Mouse (Mus musculus) monocyte, adult 5-6 weeks (primary cell): ENCODE results near the gene Zmat1. TPM values are rescaled to one million over a fixed set of nuclear protein-coding genes. Genes with fewer than 3 reads are reported as not detected.
"Not testable (repeated sequence)": the region's sequence is repeated elsewhere in the genome, so short reads cannot be mapped to it uniquely, and the experiment has no call there.

Experiments used
- ATAC-seq: fragments of 153-309, 156-312 bp; replicated peaks from 2 replicates; pipeline ENCODE4 v1.8.0; 2017; ENCODE audit warnings: mild to moderate bottlenecking; ENCODE audit not compliant: low TSS enrichment, insufficient number of reproducible peaks, severe bottlenecking, poor library complexity, low FRiP score
- total RNA-seq: library from RNA; stranded (forward); fragments of 200-1000, 200-491, 200-594 nt; gene quantifications from 3 replicates; pipeline ENCODE4 v1.2.3, GENCODE M21; 2017

The Zmat1 gene
- 1.8 to 4.6 TPM (median 3.4 TPM) in 3 replicates for total RNA-seq

- peak; percentile 100 for ATAC-seq
Measured at GRCm38 (mm10) chrX:135008720-135009470, at the start of gene Zmat1. TSS of gene Zmat1 (minus strand) at chrX:135009209.

GRCm38 (mm10) chrX:135053939-135054338 is 44.9 kb upstream of the Zmat1 start:
- not testable (repeated sequence) for ATAC-seq

GRCm38 (mm10) chrX:135035962-135036375 is 27.0 kb upstream of the Zmat1 start:
- ATAC-seq: no peak

GRCm38 (mm10) chrX:135025135-135025534 is 16.1 kb upstream of the Zmat1 start:
- ATAC-seq: no peak

- ATAC-seq: no peak
Measured at GRCm38 (mm10) chrX:135011381-135011780, 2.4 kb upstream of the Zmat1 start.

- no peak for ATAC-seq
Measured at GRCm38 (mm10) chrX:135009471-135009815, 434 bp upstream of the Zmat1 start.

GRCm38 (mm10) chrX:135008021-135008420 is 988 bp downstream of the Zmat1 start:
- ATAC-seq: no peak

- ATAC-seq: no peak
Measured at GRCm38 (mm10) chrX:134964546-134964945, 44.5 kb downstream of the Zmat1 start, which contains the start of gene Nxf2. TSS of gene Nxf2 (minus strand) at chrX:134964754.

- peak; percentile 68 for ATAC-seq
Measured at GRCm38 (mm10) chrX:134963305-134964094, 45.5 kb downstream of the Zmat1 start.

GRCm38 (mm10) chrX:134930361-134930760 is 78.6 kb downstream of the Zmat1 start:
- no peak for ATAC-seq

- ATAC-seq: no peak
Measured at GRCm38 (mm10) chrX:134929927-134930326, 79.1 kb downstream of the Zmat1 start.

GRCm38 (mm10) chrX:134925058-134925457 is 84.0 kb downstream of the Zmat1 start:
- ATAC-seq: no peak

GRCm38 (mm10) chrX:134923675-134924424 is 85.2 kb downstream of the Zmat1 start:
- ATAC-seq: no peak

Other genes starting within 250 kb of the Zmat1 start
- gene Armcx2, start 200.0 kb downstream of the Zmat1 start, total RNA-seq: 3.1 to 13.9 TPM (median 4.5 TPM) in 3 replicates
- 1.5 TPM in 1 of 3 replicates, not detected in the others for gene Nxf2, start 44.5 kb downstream of the Zmat1 start, total RNA-seq
- gene Gm15023, start 168.4 kb upstream of the Zmat1 start, total RNA-seq: not detected in 3 replicates
- not detected in 3 replicates for gene Tceal6, start 201.5 kb upstream of the Zmat1 start, total RNA-seq